Mouse (Mus musculus) myocyte (in vitro differentiated cells): ENCODE results near the gene Tspan9.

Experiments
- E2F4 ChIP-seq: IDR thresholded peaks from one replicate; pipeline ENCODE4 v1.6.1; 2011; ENCODE audit warnings: mild to moderate bottlenecking, control low read depth, moderate library complexity; ENCODE audit not compliant: insufficient read depth
- MAX ChIP-seq: IDR thresholded peaks from one replicate; pipeline ENCODE4 v1.6.1; 2011; ENCODE audit warnings: low read depth, mild to moderate bottlenecking, control low read depth
- MYOD1 ChIP-seq, 3 experiments: IDR thresholded peaks; one replicate each; pipeline ENCODE4 v1.6.1; 2011; ENCODE audit warnings: control low read depth in 2 of 3, low read depth in 2 of 3, mild to moderate bottlenecking in 2 of 3, moderate library complexity in 1 of 3; ENCODE audit not compliant: insufficient read length in 2 of 3, control insufficient read depth in 1 of 3
- MYOG ChIP-seq, 3 experiments: IDR thresholded peaks; one replicate each; pipeline ENCODE4 v1.6.1; 2011; ENCODE audit warnings: control low read depth in 2 of 3, low read depth in 2 of 3, mild to moderate bottlenecking in 2 of 3; ENCODE audit not compliant: insufficient read length in 2 of 3, control insufficient read depth in 1 of 3, insufficient read depth in 1 of 3
- POLR2A ChIP-seq: IDR thresholded peaks from one replicate; pipeline ENCODE4 v1.6.1; 2011; ENCODE audit warnings: low read depth, mild to moderate bottlenecking, control low read depth, moderate library complexity; ENCODE audit not compliant: insufficient read length
- TCF12 ChIP-seq: IDR thresholded peaks from one replicate; pipeline ENCODE4 v1.6.1; 2011; ENCODE audit warnings: mild to moderate bottlenecking, control low read depth; ENCODE audit not compliant: poor library complexity, insufficient read depth, severe bottlenecking
- USF1 ChIP-seq: IDR thresholded peaks from one replicate; pipeline ENCODE4 v1.6.1; 2011; ENCODE audit warnings: low read depth, mild to moderate bottlenecking, control low read depth, moderate library complexity

DNA sequence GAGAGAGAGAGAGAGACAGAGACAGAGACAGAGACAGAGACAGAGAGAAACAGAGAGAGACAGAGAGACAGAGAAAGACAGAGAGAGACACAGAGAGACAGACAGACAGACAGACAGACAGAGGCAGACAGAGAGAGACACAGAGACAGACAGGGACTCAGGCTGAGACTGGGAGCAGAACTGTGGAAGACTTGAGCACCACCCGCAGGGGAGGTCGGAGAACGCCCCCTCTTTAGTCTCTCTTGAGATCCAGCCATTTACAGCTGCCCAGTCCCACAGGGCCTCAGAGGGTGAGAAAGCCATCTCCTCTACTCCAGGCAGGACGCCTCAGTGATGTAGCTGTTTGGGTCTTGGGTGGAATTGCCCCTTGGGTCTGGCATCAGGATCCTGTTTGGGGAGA lies 225.7 kb downstream of the Tspan9 start:
- no peak for TF ChIP-seq POLR2A
- TF ChIP-seq E2F4: no peak
- no peak for TF ChIP-seq MYOD1 (IDR thresholded peaks at IDR 0.05; ENCODE audit: control insufficient read depth in 1 of 3, insufficient read length in 2 of 3, low read depth in 2 of 3)
- TF ChIP-seq MAX: no peak
- no peak for TF ChIP-seq USF1
- TF ChIP-seq MYOG (IDR thresholded peaks at IDR 0.05; ENCODE audit: control insufficient read depth in 1 of 3, insufficient read depth in 1 of 3, insufficient read length in 2 of 3, low read depth in 2 of 3): no peak
- TF ChIP-seq TCF12: no peak
